Mouse (Mus musculus): Measurements from ENCODE around the gene Rab6b. TPM values are rescaled to one million over a fixed set of nuclear protein-coding genes. Genes with fewer than 3 reads are reported as not detected.

The Rab6b gene
- polyA plus RNA-seq, 1 experiment, result 11.4 TPM

DNA sequence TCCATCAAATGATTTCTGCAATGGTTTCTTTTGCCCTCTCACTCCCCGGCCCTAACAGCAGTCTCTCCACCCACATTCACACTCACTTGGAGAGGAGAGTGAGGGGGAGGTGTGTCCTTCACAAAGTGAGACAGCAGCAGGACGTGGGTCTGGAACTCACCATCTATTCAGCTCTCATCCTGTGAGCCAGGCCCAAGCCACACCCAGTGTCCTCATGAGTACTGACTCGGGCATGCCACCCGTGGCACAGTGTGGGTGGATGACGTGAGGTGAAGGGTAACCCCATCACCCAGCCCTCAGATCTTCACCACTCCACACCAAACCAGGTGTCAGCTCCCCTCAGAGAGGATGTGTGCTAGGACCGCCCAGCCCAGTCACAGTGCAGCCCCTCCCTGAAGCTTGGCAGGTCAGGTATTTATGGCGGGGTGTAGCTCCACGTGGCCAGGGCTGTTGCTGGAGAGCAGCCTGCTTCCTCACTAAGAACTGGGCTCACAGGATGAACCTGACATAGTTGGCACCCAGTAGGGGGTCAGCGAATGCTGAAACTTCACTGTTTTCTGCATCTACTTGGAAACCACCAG, 23.0 kb downstream of the Rab6b start:
- Histone ChIP-seq H3K4me1 (ENCODE audit: control insufficient read depth, insufficient read depth, low read length) (peaks cover 7% of the 10 kb centered on the region; the same call in 1 of the 2 replicates), H3K4me3 (ENCODE audit: insufficient read depth, low read length) (no peak overlapping the region), H3K27ac (ENCODE audit: insufficient read depth, low read depth, low read length) (no peak overlapping the region)
- no peak for TF ChIP-seq POLR2A (IDR thresholded peaks at IDR 0.05; ENCODE audit: borderline replicate concordance, low read depth, low read length)
- TF ChIP-seq CTCF (IDR thresholded peaks at IDR 0.05; ENCODE audit: low read depth, low read length), result no peak

DNA sequence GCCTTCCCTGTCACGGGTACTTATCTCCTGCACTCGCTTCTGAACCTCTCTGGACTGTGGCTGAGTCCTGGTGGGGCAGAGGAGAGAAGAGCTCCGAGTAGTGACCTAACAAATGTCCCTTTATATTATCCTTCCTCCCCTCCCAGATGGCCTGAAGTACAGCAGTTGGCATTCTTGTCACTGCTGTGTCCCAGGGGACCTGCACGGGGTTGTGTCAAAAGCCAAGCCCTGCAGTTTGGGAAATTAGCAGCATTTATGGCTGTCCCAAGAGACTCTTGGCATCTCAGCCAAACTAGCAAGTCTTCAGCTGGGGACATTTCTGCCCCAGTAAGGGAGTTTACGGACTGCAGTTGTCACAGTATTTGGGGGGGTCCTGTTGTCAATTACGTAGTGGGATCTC, 27.9 kb downstream of the Rab6b start:
- Histone ChIP-seq H3K27ac (ENCODE audit: insufficient read depth, low read depth, low read length) (no peak overlapping the region), H3K4me3 (ENCODE audit: insufficient read depth, low read length) (no peak overlapping the region), H3K4me1 (ENCODE audit: control insufficient read depth, insufficient read depth, low read length) (no peaks in the 10 kb centered on the region)
- TF ChIP-seq CTCF (IDR thresholded peaks at IDR 0.05; ENCODE audit: low read depth, low read length), result no peak
- TF ChIP-seq POLR2A (IDR thresholded peaks at IDR 0.05; ENCODE audit: borderline replicate concordance, low read depth, low read length), result no peak

DNA sequence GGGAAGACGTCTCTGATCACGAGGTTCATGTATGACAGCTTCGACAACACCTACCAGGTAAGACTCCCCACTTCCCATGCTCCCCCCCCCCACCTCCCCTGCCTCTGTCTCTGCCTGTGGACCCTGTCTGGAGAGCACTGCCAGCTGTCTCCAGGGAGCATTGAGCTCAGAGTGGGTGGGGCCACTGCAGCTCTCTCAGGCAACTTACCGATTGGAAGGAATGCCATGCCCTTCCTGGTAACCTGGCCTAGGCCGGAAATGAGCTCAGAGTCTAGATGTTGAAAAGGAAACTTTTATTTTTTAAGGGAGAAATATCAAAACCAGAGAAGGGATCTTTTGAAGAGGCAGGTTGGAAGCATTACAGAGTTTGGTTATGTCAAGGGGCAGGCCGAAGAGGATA, 28.8 kb downstream of the Rab6b start:
- Histone ChIP-seq H3K4me1 (ENCODE audit: control insufficient read depth, insufficient read depth, low read length) (no peaks in the 10 kb centered on the region), H3K27ac (ENCODE audit: insufficient read depth, low read depth, low read length) (no peak overlapping the region), H3K4me3 (ENCODE audit: insufficient read depth, low read length) (no peak overlapping the region)
- TF ChIP-seq POLR2A (IDR thresholded peaks at IDR 0.05; ENCODE audit: borderline replicate concordance, low read depth, low read length), result no peak
- TF ChIP-seq CTCF (IDR thresholded peaks at IDR 0.05; ENCODE audit: low read depth, low read length), result no peak

DNA sequence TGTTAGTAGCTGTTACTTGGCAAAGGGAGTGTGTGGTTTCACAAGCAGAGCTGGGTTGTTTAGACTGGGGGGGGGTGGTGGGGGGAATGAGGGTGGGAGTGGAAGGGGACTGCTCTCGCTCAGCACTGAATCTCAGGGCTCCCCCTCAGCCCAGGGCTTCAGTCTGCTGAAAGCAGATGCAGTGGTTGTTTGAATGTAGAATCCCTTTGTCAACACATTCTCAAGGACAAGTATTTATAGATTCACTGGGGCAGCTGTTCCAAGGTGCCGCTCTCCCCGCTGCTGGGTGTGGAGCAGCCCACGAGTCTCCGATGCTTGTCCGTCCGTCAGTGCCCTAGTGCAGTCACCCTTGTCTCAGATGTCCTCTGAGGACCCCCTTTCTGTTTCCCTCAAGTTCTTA, 29.7 kb downstream of the Rab6b start:
- Histone ChIP-seq H3K4me3 (ENCODE audit: insufficient read depth, low read length) (no peak overlapping the region), H3K4me1 (ENCODE audit: control insufficient read depth, insufficient read depth, low read length) (no peaks in the 10 kb centered on the region), H3K27ac (ENCODE audit: insufficient read depth, low read depth, low read length) (no peak overlapping the region)
- TF ChIP-seq POLR2A (IDR thresholded peaks at IDR 0.05; ENCODE audit: borderline replicate concordance, low read depth, low read length), result no peak
- TF ChIP-seq CTCF (IDR thresholded peaks at IDR 0.05; ENCODE audit: low read depth, low read length), result no peak

DNA sequence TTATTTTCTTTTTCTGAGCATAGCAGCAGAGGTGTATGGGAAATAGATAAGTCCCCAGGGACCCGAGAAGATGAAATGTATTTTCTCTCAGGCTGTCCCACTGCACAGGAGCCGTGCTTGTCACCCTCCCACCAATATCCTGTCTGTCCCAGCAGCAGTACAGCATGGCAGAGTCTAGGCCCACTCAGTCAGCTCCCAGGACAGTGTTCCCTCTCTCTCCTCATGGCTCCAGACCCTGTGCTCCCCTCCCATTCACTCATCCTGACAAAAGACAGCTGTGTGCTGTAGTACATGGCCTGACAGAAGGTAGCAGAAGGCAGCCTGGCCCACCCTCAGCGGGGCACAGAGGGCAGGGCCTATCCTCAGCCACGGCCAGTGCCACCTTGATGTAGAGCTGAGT, 32.3 kb downstream of the Rab6b start:
- TF ChIP-seq POLR2A (IDR thresholded peaks at IDR 0.05; ENCODE audit: borderline replicate concordance, low read depth, low read length), result no peak
- TF ChIP-seq CTCF (IDR thresholded peaks at IDR 0.05; ENCODE audit: low read depth, low read length), result no peak
- H3K4me1 ChIP-seq (ENCODE audit: control insufficient read depth, insufficient read depth, low read length), result peaks cover 13% of the 10 kb centered on the region
- no peak overlapping the region for H3K4me3 ChIP-seq (ENCODE audit: insufficient read depth, low read length)
- H3K27ac ChIP-seq (ENCODE audit: insufficient read depth, low read depth, low read length), result no peak overlapping the region

DNA sequence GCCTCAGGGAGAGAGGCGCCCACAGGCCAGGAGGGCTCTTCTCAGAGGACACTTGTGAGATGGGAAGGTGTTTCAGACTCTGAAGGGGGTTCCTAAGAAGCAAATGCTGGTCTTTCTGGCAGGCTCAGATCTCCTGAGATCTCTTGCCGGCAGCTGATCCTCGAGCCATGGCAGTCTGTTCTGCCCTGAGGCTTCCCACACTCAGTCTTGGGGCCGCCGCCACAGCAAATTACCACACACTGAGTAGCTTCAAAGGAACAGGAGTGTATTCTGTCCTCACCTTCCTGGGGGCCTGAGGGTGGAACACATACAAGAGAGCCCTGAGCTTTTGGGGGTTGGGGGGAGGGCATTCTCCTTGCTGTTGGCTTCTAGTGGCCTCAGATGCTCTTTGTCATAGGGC, 33.8 kb downstream of the Rab6b start:
- Histone ChIP-seq H3K4me1 (ENCODE audit: control insufficient read depth, insufficient read depth, low read length) (peaks cover 23% of the 10 kb centered on the region), H3K4me3 (ENCODE audit: insufficient read depth, low read length) (no peak overlapping the region), H3K27ac (ENCODE audit: insufficient read depth, low read depth, low read length) (no peak overlapping the region)
- no peak for TF ChIP-seq POLR2A (IDR thresholded peaks at IDR 0.05; ENCODE audit: borderline replicate concordance, low read depth, low read length)
- TF ChIP-seq CTCF (IDR thresholded peaks at IDR 0.05; ENCODE audit: low read depth, low read length), result no peak

DNA sequence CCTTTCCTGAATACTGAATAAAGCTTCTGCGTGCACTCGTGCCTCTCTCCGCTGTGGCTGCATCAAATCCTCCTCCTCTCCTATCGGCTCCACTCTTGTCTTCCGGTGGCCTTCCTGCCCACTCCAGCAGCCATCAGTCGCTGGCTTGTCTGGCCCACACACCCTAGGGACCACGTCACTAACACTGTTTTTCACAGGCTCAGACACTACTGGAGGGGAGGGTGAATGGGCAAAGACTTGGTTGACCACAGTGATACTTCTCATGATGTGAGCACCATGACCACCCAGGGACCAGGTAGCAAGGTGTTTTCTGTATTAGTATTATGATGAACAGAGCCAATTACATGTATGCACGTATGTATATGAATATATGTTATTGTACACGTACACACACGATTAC, 34.7 kb downstream of the Rab6b start:
- TF ChIP-seq POLR2A (IDR thresholded peaks at IDR 0.05; ENCODE audit: borderline replicate concordance, low read depth, low read length) (no peak), CTCF (IDR thresholded peaks at IDR 0.05; ENCODE audit: low read depth, low read length) (no peak)
- H3K4me3 ChIP-seq (ENCODE audit: insufficient read depth, low read length), result no peak overlapping the region
- H3K4me1 ChIP-seq (ENCODE audit: control insufficient read depth, insufficient read depth, low read length), result peaks cover 23% of the 10 kb centered on the region
- no peak overlapping the region for H3K27ac ChIP-seq (ENCODE audit: insufficient read depth, low read depth, low read length)

DNA sequence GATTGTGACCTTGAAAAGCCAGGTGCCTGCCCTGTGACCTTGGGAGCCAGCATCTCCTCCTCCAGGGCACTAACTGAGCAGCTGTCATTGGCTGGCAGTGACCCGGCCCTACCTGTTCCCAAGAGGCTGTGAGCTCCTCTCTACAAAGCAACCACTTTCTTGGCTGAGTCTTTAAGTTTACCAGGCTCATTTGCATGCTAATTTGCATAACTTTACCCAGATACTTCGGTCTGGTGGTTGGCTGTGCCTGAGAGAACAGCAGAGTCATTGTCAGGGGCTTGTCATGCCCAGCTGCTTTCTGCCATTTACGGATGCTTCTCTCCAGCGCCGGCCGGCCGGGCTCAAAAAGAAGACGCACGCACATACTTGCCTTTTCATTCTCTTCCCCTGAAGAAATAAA, 35.1 kb downstream of the Rab6b start:
- no peak overlapping the region for H3K4me3 ChIP-seq (ENCODE audit: insufficient read depth, low read length)
- H3K27ac ChIP-seq (ENCODE audit: insufficient read depth, low read depth, low read length), result no peak overlapping the region
- peaks cover 23% of the 10 kb centered on the region for H3K4me1 ChIP-seq (ENCODE audit: control insufficient read depth, insufficient read depth, low read length)
- TF ChIP-seq POLR2A (IDR thresholded peaks at IDR 0.05; ENCODE audit: borderline replicate concordance, low read depth, low read length), result no peak
- TF ChIP-seq CTCF (IDR thresholded peaks at IDR 0.05; ENCODE audit: low read depth, low read length), result no peak

DNA sequence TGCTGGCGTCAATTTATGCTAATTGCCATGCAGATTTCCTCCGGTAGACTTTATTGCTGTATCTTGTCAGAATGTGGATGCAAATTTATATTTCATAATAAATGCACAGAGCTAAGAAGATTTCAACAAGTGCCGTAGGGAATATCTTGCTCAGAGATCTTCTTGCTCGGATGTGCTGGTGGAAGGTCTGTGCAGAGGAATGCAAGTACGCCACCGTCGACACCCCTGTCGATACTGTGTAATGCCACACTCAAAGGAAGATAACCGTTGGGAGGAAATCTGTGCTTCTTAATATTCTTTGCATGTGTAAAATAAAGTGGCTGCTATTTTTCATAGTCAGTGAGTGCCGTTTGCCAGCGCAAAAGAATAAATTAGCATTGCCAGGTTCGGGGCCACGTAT, 35.5 kb downstream of the Rab6b start:
- Histone ChIP-seq H3K4me1 (ENCODE audit: control insufficient read depth, insufficient read depth, low read length) (peaks cover 23% of the 10 kb centered on the region), H3K27ac (ENCODE audit: insufficient read depth, low read depth, low read length) (no peak overlapping the region), H3K4me3 (ENCODE audit: insufficient read depth, low read length) (no peak overlapping the region)
- no peak for TF ChIP-seq CTCF (IDR thresholded peaks at IDR 0.05; ENCODE audit: low read depth, low read length)
- no peak for TF ChIP-seq POLR2A (IDR thresholded peaks at IDR 0.05; ENCODE audit: borderline replicate concordance, low read depth, low read length)

DNA sequence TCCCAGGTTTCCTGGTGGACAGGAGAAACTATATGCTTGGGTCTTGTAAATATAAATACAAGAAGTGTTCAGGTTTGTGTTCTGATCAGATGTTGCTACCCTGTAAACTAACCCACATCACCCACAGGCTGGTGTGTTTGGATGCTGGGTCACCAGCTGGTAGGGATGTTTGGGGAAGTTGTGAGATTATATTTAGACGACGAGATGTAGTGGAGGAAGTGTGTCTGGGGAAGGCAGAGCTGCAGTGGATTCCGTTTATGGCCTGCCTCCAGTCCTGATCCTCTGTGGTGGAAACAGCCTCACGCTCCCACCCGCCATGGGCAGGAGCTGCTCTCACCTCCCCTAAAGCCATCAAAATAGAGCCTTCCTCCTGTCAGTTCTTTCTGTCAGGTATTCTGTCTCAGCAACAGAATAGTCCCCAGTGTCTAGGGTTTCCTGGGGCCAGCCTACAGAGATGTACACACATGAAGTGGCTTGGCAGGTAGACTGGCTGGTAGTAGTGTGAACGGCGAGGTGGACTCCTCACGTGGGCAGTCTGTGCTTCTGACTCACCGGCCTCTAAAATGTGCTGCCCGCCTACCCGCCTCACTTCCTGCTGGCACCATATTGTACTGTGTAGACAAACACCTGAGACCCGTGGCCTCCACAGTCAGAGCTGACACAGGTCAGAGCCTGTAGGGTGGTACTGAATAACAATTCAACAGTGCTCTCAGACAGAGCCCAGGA, 37.6 kb downstream of the Rab6b start:
- Histone ChIP-seq H3K27ac (ENCODE audit: insufficient read depth, low read depth, low read length) (peak overlapping the region; percentile 59), H3K4me3 (ENCODE audit: insufficient read depth, low read length) (no peak overlapping the region), H3K4me1 (ENCODE audit: control insufficient read depth, insufficient read depth, low read length) (peaks cover 23% of the 10 kb centered on the region)
- TF ChIP-seq CTCF (IDR thresholded peaks at IDR 0.05; ENCODE audit: low read depth, low read length) (no peak), POLR2A (IDR thresholded peaks at IDR 0.05; ENCODE audit: borderline replicate concordance, low read depth, low read length) (no peak)
